Mouse (Mus musculus) intestine, embryonic 15.5 days (tissue): ENCODE measurements around the gene Lhx1. TPM values are rescaled to one million over a fixed set of nuclear protein-coding genes. Genes with fewer than 3 reads are reported as not detected.

Experiments used
- ATAC-seq: fragments of 200-750 bp; cut with Nextera tagmentation; 2 replicates; pipeline ENCODE4 v1.8.0; 2017; ENCODE audit warnings: moderate TSS enrichment, moderate library complexity
- H3K27ac ChIP-seq: fragments of 300-500 bp; sonication (generic); 2 replicates; pipeline ENCODE4 v1.5.1; 2015; ENCODE audit warnings: mild to moderate bottlenecking, inconsistent platforms
- H3K27me3 ChIP-seq: fragments of 300-500 bp; sonication (generic); replicated peaks from 2 replicates; pipeline ENCODE4 v1.6.1; 2015; ENCODE audit warnings: inconsistent platforms
- H3K36me3 ChIP-seq: fragments of 300-500 bp; sonication (generic); 2 replicates; pipeline ENCODE4 v1.6.1; 2015; ENCODE audit warnings: inconsistent platforms
- H3K4me1 ChIP-seq: fragments of 300-500 bp; sonication (generic); replicated peaks from 2 replicates; pipeline ENCODE4 v1.6.1; 2015; ENCODE audit warnings: inconsistent platforms
- H3K4me2 ChIP-seq: fragments of 300-500 bp; sonication (generic); replicated peaks from 2 replicates; pipeline ENCODE4 v1.6.1; 2015; ENCODE audit warnings: mild to moderate bottlenecking, inconsistent platforms
- H3K4me3 ChIP-seq: fragments of 300-500 bp; sonication (generic); replicated peaks from 2 replicates; pipeline ENCODE4 v1.5.1; 2015; ENCODE audit warnings: inconsistent platforms
- H3K9ac ChIP-seq: fragments of 300-500 bp; sonication (generic); 2 replicates; pipeline ENCODE4 v1.6.1; 2015; ENCODE audit warnings: inconsistent platforms
- H3K9me3 ChIP-seq: fragments of 300-500 bp; sonication (generic); 2 replicates; pipeline ENCODE4 v1.6.1; 2016; ENCODE audit warnings: inconsistent platforms
- WGBS: fragments of 180-500 bp; shearing (Covaris S2); methylation state at CpG from one replicate; pipeline ENCODE4 v1.1.7; 2015; 5-methylcytosine and 5-hydroxymethylcytosine counted together
- polyA plus RNA-seq: library from polyadenylated mRNA; unstranded; fragments of >200 nt; fragmentation: Nextera tagmentation; extraction: Ambion mirVana; gene quantifications from 2 replicates; pipeline ENCODE4 v1.2.1, GENCODE M21; 2015

The Lhx1 gene
- 0.24 and 0.49 TPM in 2 replicates for polyA plus RNA-seq

- peak; percentile 16; the same call in 1 of the 2 replicates for ATAC-seq
- Histone ChIP-seq H3K4me1 (peaks cover 39% of the 10 kb centered on the region), H3K4me3 (peak within 1 kb of the TSS; percentile 47), H3K9me3 (no peaks in the 10 kb centered on the region), H3K36me3 (no peaks in the 10 kb centered on the region), H3K27me3 (peaks cover 99% of the 10 kb centered on the region), H3K27ac (no peak within 1 kb of the TSS), H3K4me2 (peak within 1 kb of the TSS; percentile 94), H3K9ac (no peak within 1 kb of the TSS)
- under 1% methylated on average over 64 of the region's 64 CpGs for WGBS
Observed at GRCm38 (mm10) chr11:84525421-84526274, at the start of gene Lhx1. Gene Lhx1, minus strand, starts transcription at chr11:84525535.

GRCm38 (mm10) chr11:84574834-84575233, 49.5 kb upstream of the Lhx1 start:
- no peaks in the 10 kb centered on the region for H3K27me3 ChIP-seq
- no peaks in the 10 kb centered on the region for H3K36me3 ChIP-seq
- no peaks in the 10 kb centered on the region for H3K4me1 ChIP-seq
- ATAC-seq = no peak
- H3K27ac ChIP-seq = no peak overlapping the region
- H3K4me2 ChIP-seq = no peak overlapping the region
- no peak overlapping the region for H3K9ac ChIP-seq
- H3K9me3 ChIP-seq = no peaks in the 10 kb centered on the region
- WGBS = 45% methylated on average over 8 of the region's 8 CpGs
- no peak overlapping the region for H3K4me3 ChIP-seq

GRCm38 (mm10) chr11:84573637-84574036, 48.3 kb upstream of the Lhx1 start:
- Histone ChIP-seq H3K36me3 (no peaks in the 10 kb centered on the region), H3K9ac (no peak overlapping the region), H3K4me3 (no peak overlapping the region), H3K27ac (no peak overlapping the region), H3K9me3 (no peaks in the 10 kb centered on the region), H3K27me3 (no peaks in the 10 kb centered on the region), H3K4me2 (no peak overlapping the region), H3K4me1 (no peaks in the 10 kb centered on the region)
- WGBS = 76% methylated on average over 8 of the region's 8 CpGs
- ATAC-seq = no peak

- 72% methylated on average over 5 of the region's 5 CpGs for WGBS
- no peak overlapping the region for H3K9ac ChIP-seq
- H3K27me3 ChIP-seq = no peaks in the 10 kb centered on the region
- no peaks in the 10 kb centered on the region for H3K36me3 ChIP-seq
- no peaks in the 10 kb centered on the region for H3K4me1 ChIP-seq
- H3K4me3 ChIP-seq = no peak overlapping the region
- H3K27ac ChIP-seq = no peak overlapping the region
- ATAC-seq = no peak
- H3K4me2 ChIP-seq = no peak overlapping the region
- no peaks in the 10 kb centered on the region for H3K9me3 ChIP-seq
Observed at GRCm38 (mm10) chr11:84570812-84571211, 45.5 kb upstream of the Lhx1 start.

- no peaks in the 10 kb centered on the region for H3K36me3 ChIP-seq
- H3K27me3 ChIP-seq = no peaks in the 10 kb centered on the region
- H3K27ac ChIP-seq = no peak overlapping the region
- no peak for ATAC-seq
- no peaks in the 10 kb centered on the region for H3K4me1 ChIP-seq
- no peak overlapping the region for H3K9ac ChIP-seq
- no peak overlapping the region for H3K4me3 ChIP-seq
- no peaks in the 10 kb centered on the region for H3K9me3 ChIP-seq
- WGBS = 52% methylated on average over 12 of the region's 12 CpGs
- H3K4me2 ChIP-seq = no peak overlapping the region
Observed at GRCm38 (mm10) chr11:84570392-84570791, 45.1 kb upstream of the Lhx1 start.

DNA sequence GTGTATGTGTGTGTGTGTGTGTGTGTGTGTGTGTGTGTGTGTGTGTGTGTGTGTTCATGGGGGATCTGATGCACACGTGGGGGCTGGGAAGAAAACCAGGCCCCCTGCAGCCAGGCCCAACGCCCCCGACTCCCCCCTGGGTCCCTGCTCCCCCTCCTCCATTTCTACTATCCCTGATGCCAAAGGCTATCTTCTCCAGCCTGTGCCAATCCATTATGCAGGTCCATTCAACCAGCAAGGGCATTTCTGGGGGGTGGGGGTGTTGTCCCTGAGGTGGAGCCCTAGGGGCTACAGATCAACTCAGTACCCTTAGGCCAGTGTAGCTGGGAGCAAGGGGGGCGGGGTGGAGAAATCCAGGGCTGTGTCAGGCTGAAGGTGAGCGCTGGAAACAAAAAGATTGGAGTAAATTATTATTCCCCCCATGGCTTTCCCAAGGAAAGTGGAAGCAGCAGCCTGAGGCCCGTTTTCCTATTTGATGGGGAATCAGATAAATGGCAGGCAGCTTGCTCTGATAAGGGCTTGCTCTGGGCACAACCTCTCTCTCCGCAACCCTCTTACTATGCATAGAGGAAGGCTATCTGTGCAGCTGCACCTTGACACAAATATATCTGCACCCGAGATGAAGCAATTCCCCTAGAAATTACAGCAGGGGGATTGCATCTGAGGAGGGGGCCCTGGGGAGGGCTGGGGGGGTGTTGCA, 43.9 kb upstream of the Lhx1 start:
- H3K27ac ChIP-seq = no peak overlapping the region
- WGBS = 53% methylated on average over 7 of the region's 8 CpGs
- no peak for ATAC-seq
- H3K36me3 ChIP-seq = no peaks in the 10 kb centered on the region
- H3K4me1 ChIP-seq = no peaks in the 10 kb centered on the region
- no peak overlapping the region for H3K9ac ChIP-seq
- H3K9me3 ChIP-seq = no peaks in the 10 kb centered on the region
- H3K4me2 ChIP-seq = no peak overlapping the region
- no peaks in the 10 kb centered on the region for H3K27me3 ChIP-seq
- no peak overlapping the region for H3K4me3 ChIP-seq

DNA sequence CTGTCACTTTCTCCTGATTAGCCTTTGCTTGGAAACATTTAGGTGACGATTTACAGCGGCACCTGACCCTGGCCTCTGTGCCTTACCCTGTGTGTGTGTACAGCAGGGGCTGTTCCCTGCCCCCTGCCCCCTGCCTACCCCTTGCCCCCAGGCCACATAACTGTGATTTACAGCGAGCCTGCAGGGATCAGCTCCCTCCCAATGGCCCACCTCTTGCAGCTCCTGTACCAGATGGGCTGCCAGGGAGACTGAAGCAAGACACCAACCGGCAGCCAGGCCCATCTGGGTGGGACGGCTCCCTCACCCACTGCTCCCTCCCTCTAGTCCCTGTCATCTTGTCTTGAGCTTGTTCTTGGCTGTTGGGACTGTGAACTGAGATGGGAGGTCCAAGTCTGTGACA, 43.1 kb upstream of the Lhx1 start:
- Histone ChIP-seq H3K4me1 (no peaks in the 10 kb centered on the region), H3K27me3 (no peaks in the 10 kb centered on the region), H3K4me2 (no peak overlapping the region), H3K27ac (no peak overlapping the region), H3K36me3 (no peaks in the 10 kb centered on the region), H3K4me3 (no peak overlapping the region), H3K9me3 (no peaks in the 10 kb centered on the region), H3K9ac (no peak overlapping the region)
- WGBS = 26% methylated on average over 5 of the region's 5 CpGs
- no peak for ATAC-seq

GRCm38 (mm10) chr11:84566691-84567090, 41.4 kb upstream of the Lhx1 start:
- no peak overlapping the region for H3K4me2 ChIP-seq
- no peaks in the 10 kb centered on the region for H3K36me3 ChIP-seq

GRCm38 (mm10) chr11:84565224-84565623, 39.9 kb upstream of the Lhx1 start:
- ATAC-seq = no peak
- Histone ChIP-seq H3K27me3 (no peaks in the 10 kb centered on the region), H3K9me3 (no peaks in the 10 kb centered on the region), H3K9ac (no peak overlapping the region), H3K27ac (no peak overlapping the region), H3K4me2 (no peak overlapping the region), H3K36me3 (no peaks in the 10 kb centered on the region), H3K4me1 (no peaks in the 10 kb centered on the region), H3K4me3 (no peak overlapping the region)
- 91% methylated on average over 3 of the region's 3 CpGs for WGBS

More at GRCm38 (mm10) chr11:84566691-84567090, 41.4 kb upstream of the Lhx1 start:
- no peak overlapping the region for H3K4me3 ChIP-seq
- no peak overlapping the region for H3K27ac ChIP-seq
- H3K9ac ChIP-seq = no peak overlapping the region
- H3K9me3 ChIP-seq = no peaks in the 10 kb centered on the region
- no peaks in the 10 kb centered on the region for H3K27me3 ChIP-seq
- 53% methylated on average over 8 of the region's 8 CpGs for WGBS
- no peaks in the 10 kb centered on the region for H3K4me1 ChIP-seq
- no peak for ATAC-seq

DNA sequence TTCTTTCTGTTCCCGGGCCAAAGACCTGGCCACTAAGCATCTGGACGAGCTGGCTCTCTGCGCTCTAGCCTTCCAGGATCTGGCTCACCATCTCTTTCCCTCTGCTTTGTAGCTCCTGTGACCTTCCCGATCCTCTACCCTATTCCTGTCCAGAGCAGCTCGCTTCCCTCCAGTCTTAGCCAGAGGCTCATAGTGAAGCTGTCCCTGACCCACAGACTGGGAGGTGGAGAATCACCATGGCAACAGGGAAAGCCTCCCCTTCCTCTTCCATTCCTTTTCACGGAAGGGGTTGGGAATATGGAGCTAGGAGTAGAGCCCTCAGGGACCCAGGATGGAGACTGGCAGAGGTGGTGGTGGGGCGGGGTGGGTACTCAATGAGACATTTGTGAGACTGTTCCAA, 38.0 kb upstream of the Lhx1 start:
- H3K4me2 ChIP-seq = no peak overlapping the region
- H3K9me3 ChIP-seq = no peaks in the 10 kb centered on the region
- 45% methylated on average over 7 of the region's 7 CpGs for WGBS
- no peaks in the 10 kb centered on the region for H3K27me3 ChIP-seq
- no peak overlapping the region for H3K27ac ChIP-seq
- no peaks in the 10 kb centered on the region for H3K4me1 ChIP-seq
- no peaks in the 10 kb centered on the region for H3K36me3 ChIP-seq
- H3K9ac ChIP-seq = no peak overlapping the region
- no peak for ATAC-seq
- H3K4me3 ChIP-seq = no peak overlapping the region

- Histone ChIP-seq H3K9ac (no peak overlapping the region), H3K4me3 (no peak overlapping the region), H3K4me2 (no peak overlapping the region), H3K27me3 (no peaks in the 10 kb centered on the region), H3K36me3 (no peaks in the 10 kb centered on the region), H3K27ac (no peak overlapping the region), H3K9me3 (no peaks in the 10 kb centered on the region), H3K4me1 (no peaks in the 10 kb centered on the region)
- no peak for ATAC-seq
- WGBS = 37% methylated on average over 9 of the region's 9 CpGs
Observed at GRCm38 (mm10) chr11:84562758-84563347, 37.5 kb upstream of the Lhx1 start.

DNA sequence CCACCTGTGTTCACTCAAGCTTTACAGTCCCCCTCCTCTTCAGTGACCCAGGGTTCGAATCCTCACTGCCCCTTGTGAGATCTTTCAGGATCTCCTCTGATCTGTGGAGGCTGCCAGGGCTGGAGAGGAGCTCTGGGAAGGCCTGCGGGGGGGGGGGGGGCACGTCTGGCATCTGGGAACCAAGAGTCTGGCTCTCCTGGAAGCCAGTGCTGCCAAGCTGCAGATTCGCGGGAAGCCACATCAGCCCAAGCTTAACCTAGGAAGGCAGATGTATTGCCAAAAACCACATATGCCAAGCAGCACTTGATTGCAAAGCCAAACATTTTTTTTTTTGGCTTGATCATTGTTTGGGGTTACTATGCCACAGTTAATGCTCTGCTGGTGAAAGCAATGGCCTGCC, 36.2 kb upstream of the Lhx1 start:
- H3K4me2 ChIP-seq = no peak overlapping the region
- H3K9ac ChIP-seq = no peak overlapping the region
- no peaks in the 10 kb centered on the region for H3K9me3 ChIP-seq
- 61% methylated on average over 5 of the region's 5 CpGs for WGBS
- no peak overlapping the region for H3K27ac ChIP-seq
- no peaks in the 10 kb centered on the region for H3K4me1 ChIP-seq
- H3K27me3 ChIP-seq = no peaks in the 10 kb centered on the region
- no peak overlapping the region for H3K4me3 ChIP-seq
- ATAC-seq = no peak
- H3K36me3 ChIP-seq = no peaks in the 10 kb centered on the region
